Mouse (Mus musculus) cerebellum, adult 9-10 months (tissue): ENCODE data around the gene Sox8.

Experiments
- DNase-seq: peaks from one replicate; pipeline ENCODE4 v3.0.0; 2022

Sox8 gene

DNA sequence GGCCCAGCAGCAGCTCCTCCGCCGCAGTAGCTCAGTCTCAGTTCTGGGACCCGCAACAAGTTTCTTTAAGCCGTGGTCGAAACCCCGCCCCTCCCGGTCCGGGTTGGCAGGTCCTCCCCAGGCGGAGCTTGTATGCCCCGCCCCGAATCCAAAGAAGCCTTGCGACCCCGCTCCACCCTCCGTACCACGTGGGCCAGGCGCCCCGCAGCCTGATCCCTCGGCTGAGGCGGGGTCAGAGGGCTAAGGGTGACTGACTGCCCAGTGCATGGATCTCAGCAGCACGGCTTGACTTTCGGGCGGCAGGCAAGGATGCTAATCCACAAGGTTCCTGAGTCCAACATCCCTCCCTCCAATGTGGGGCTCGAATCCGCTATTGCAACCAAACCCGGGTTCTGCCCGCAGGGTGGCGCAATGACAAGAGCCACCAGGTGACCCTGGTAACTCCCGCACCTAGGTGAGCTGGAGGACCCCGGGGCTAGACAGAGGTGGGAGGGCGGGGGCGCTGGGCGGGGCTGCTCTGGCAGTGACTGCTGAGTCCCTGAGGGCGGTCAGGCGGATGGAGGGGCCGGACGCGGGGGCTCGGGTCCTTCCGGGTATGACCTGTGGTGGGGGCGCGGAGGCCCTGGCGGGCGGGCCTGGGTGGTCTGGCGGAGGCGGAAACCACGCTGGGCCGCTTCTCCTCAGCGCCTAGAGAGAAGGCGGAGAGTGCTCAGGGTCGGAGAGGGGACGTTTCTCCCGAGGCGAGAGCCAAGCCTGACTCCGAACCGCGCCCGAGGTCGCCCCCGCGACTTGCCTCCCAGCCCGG is at the start of gene Sox8:
TSS of gene Sox8 (minus strand) at position 39 of the 805 bp plus-strand sequence.
- DNase-seq: peak; percentile 65

DNA sequence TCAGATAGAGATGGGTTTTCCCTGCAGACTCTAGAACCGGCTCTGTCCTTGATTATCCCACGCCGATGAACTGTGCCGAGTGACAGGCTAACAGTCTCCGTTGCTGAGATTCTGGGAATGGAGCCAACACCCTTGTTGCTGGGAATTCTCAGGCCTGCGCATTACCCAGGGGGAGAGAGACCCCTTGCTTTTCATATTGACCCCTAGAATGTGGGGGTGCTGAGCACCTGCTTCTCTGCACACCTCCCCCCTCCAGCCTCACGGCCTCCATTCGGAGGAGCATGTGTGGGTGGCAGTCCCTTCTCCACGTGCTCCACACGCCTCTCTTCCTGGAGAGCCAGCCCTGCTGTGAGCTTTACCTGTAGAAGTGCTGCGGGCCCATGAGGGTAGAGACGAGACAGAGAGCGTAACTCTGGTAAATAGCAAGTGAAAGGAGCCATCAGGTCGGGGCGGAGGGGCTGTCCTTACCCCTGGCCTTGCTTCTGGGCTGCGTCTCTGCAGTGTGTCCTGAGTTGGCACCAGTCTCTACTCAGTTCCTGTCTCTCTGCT is 48.1 kb upstream of the Sox8 start:
- no peak for DNase-seq

DNA sequence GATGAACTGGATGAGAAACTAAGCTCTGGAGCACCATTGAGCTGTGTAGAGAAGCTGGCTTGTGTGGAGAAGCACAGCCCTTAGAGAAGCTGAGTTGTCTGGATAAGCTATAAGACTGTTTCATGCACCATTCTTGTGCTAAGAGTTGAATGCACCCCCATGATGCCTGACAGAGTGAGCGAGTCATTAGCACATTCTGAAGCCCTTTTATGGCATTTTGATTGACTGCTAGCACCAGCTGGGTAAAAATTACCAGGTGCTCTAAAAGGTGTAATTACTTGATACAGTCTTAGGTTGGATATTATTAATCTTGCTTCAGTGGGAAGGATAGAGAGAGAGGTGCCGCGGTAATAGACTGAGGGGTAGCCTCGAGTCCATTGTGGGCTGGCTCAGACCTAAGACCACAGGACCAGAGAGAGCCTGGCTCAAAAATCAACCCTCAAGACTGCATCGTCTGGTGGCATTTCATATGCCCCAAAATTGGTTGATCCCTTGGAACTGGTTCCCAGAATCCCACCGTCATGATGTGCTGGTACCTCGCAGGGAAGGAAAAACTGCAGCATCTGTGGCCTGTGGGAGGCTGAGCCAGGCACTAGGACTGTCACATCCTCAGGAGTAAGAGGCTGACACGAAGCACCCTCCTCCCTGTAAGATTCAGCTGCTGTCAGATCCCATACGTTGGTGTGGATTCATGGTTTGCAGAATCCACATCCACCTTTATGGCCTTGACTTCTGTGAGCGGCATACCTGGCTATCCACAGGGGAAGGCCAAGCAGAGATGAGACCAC is 44.4 kb upstream of the Sox8 start:
- DNase-seq: no peak

DNA sequence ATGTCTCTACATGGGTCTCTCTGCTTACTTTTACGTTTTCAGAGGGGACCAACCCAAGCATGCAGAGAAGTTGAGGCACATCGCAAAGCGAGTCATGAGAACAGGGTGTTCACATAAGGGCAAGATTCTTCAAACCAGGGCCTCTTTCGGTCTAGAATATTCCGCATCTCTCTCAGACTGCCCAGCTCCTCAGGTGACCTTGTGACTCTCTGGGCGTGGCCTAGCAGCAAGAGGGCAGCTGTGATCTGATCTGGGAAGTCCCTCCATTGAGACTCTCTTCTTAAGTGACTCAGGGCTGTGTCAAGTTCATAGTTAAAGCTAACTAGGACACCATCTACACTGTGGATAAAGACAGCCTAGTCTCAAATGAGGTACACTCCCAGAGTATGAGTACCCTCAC is 42.8 kb upstream of the Sox8 start:
- DNase-seq: no peak

DNA sequence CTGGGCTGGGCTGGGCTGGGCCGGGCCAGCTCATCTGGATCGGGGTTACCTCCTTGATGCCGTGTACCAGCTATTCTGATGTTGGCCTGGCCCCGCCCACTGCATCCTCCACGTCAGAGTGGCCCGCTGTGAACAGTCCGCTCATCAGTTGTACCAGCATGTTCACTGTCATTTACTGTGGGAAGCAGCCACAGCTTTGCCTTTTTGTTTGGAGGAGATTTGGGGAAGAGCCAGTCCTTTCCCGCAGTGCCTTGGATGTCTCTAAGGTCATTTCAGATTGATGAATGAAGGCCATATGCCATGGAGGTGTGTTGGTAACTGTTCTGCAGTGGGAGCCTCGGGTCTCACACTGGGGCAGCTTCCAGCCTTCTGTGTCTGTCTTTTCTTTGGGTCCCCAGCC is 42.1 kb upstream of the Sox8 start:
- peak; percentile 64 for DNase-seq

DNA sequence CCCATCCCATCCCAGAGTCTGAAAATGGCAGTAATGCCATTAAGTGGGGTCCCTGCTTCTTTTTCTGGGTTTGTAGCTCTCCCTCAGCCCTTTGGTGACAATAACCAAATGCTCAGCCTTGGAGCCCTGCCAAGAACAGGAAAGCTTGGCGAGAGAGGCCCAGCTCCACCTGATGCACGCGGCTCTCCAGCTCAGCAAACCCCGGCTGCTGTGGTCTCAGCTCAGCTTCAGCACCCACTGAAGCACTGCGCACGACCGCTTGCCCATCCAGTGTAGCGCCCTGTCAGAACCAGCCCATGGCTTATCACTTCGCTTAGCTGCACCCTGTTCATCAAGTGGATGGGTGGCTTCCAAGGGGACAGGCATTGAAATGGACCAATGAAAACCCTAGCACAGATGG is 39.7 kb upstream of the Sox8 start:
- DNase-seq: peak; percentile 60

DNA sequence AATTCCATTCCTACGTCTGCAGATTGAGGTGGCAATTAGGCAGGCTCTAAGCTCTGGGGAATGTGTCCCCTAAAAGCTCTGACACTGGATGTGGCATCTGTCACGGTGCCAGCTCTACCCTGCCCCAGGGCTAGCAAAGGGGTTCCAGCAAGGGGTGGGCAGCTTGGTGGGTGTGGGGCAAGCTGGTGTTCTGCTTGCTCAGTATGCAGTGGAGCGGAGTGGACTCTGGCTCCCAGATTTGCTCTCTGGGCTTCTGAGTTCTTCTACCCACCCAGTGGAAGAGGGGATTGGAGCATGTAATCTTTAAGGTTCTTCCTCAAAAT is 39.0 kb upstream of the Sox8 start:
- no peak for DNase-seq

DNA sequence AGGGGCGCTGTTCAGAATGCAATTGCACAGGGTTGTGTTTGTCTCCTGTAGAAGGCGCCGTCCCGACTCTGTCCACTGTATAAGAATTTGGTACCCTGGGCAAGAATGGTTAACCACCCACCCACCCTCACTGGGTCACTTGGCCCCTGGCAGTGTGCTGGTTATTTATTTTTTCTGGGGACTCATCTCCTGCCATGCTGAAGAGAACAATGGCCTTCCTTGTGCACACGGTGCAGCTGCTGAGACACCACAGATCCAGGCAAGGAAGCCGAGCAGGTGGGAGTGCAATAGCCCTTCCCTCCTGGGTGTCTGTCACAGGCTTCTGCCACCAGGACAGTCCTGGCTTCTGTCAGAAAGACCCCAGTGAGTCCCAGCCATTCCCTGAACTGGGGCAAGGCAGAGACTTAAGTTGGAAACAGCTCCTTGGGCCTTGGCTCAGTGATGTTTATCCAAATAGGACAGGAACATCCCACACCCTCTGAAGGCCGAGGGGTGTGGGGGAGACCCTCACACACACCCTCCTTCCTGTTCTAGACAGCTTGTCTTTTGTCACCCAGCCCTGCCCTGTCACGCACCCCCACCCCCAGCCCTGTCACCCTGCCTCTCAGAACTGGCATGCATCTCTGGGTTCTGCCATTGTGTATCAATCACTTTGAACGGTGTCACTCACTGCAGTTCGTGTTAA is 38.5 kb upstream of the Sox8 start:
- DNase-seq: no peak

DNA sequence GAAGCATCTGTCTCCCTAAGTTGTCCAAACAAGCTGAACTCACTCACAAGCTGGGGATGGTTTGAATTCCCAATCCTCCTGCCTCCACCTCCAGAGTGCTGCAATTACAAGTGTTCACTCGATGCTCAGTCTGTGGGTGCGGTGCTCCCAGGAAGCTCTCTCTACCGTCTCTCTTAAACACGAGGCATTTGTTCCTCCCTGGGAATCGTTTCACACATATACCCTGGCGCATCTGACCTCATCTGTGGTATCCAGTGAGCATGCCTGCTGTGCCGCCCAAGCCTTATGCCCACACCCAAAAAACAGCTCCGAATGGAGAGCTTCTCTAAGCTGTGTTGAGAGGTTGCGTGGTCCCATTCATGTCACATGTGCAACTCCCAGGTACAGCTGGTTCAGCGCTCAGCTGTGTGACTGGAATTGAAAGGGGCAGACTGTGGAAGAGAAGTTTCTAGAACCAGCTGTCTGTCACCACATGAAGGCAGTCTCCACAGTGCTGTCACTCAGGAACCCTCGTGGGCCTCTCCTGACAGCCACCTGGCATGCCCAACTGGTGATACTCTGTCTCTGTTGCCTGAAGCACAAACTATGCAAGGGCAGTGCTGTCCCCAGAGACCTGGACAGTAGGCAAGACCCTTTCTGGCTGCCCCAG is 37.8 kb upstream of the Sox8 start:
- no peak for DNase-seq

DNA sequence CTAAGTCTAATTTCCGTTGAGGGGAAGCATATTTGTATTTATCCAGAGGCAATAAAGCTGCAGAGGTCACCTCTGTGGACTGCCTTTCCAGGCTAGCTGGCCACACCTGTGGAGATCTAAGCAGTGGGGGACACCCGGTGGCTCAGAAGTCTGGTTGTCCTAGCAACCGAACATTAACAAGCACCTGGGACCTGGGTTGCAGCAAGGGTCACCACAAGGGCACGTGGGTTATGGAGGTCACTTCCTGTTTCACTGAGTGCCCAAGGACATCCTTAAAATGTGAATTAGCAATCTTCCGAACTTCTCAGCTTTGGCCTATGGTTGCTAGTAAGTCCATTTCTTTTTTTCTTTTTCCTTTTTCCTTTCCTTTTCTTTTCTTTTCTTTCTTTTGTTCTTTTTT is 33.7 kb upstream of the Sox8 start:
- DNase-seq: no peak

DNA sequence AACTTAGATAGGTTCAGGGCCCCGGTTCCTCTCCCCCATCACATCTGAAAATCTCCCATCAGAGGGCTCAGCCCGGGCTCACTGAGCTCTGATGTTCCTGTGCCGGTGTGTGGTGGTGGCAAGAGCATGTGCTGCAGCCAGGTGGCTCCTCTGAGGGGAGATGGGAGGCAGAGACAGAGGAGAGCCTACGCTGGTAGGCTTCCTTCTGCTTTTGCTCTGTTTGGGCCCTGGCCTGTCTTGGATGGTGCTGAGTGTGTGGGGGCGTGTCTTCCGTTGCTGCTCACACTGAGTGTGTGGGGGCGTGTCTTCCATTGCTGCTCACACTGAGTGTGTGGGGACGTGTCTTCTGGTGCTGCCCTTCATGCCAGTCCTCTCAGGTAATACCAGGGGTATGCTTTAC is 31.9 kb upstream of the Sox8 start:
- no peak for DNase-seq

DNA sequence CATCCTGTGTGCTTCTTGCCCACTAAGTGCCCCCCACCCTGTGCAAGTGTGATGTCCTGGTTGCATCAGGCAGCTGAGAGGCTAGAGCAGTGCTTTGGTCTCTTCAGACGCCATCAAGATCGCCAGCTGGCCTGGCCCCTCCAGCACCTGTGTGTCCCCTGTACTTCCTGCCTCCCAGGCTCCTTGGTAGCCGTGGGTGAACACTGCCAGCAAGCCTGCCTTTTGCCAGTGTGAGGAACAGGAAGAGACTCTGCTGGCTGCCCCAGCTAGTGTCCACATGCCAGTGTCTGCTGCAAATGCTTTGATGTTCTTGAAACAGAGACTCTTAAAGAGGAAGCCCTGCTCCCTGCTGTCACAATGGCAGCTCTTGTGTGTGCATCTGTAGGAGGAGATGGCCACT is 27.1 kb upstream of the Sox8 start:
- peak; percentile 22 for DNase-seq

DNA sequence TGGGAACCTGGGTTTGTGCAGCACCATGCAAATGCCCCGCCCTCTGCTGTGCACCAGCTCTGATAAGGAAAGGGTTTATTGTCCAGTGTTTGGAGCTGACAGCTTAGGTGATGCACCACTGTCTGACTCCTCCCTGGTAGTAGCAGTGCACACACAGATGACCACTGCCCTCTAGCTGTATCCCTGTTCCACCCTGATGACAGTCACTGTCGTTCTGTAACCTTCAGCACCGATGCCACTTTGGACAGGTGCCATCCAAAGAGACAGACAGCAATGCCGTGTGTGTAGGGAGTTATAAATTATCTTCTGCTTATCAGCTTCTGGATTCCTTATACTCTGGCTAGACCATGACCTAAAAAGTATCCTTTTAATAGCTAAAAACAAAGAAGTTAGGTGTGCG is 25.0 kb upstream of the Sox8 start:
- DNase-seq: no peak

DNA sequence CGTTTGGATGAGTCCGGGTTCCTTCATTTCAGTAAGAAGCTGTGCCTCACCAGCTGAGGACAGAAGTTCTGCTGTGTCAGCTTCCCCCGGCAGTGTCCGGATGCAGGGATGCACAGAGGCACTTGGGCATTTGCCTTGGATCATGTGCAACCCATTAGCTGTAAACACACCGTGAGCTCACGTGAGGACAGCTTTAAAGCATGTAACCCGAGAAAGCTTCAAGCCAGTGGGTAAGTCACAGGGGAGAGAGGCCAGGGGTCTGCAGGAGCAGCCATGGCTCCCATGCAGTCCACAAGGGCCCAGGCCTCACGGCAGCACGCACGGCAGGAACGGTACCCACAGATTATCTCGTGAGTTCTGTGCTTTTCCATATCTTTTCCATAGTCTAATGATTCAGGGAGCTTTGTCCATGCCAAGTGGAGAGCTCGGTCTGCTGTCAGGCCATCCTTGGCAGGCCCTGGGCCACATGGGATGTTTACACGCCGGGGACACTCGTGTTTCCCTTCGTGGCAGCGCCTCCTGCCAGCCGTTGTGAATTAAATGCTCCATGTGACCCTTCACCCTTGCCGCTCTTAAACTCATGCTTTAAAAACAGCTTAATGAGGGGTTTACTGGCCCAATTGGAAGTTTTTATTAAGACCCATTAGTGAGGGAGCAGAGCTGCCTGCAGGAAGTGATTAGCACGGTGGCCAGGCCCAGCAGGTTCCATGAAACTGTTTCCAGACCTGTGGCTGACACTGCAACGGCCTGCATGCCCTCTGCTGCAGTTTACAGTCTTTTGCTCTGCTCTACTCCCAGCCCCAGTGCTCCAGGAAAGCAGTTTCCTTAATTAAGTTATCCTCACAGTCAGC is 23.1 kb upstream of the Sox8 start:
- no peak for DNase-seq

DNA sequence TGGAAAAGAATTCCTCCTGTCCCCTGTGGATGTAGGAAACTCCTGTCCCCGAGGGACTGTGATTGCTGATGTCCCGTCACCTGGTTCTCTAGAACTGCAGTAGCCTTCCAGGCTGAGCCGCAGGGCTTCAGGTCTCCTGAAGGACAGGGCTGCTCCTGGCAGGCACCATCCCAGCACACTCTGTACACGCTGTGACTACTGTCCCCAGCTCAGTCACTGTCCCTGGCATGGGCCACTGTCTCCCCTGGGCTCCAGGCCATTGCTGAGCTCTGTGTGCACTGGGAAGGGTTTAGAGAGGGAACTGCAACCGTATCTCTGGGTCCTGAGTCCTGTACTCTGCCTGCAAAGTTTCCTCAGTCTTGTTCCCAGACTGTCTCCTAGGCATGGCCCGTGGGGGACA is 21.9 kb upstream of the Sox8 start:
- DNase-seq: no peak

DNA sequence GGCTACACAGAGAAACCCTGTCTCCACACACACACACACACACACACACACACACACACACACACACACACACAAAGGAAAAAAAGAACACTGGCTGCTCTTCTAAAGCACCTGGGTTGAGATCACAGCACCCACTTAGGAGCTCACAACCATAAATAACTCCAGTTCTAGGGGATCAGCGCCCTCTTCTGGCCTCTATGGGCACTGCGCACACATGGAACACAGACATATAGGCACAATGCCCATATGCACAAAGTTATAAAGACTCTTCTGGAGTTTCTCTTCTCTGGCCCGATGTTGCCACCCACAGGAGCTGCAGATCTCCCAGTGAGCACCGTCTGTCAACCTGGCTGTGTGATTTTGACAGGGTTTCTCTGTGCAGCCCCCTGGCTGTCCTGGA is 20.5 kb upstream of the Sox8 start:
- DNase-seq: no peak

DNA sequence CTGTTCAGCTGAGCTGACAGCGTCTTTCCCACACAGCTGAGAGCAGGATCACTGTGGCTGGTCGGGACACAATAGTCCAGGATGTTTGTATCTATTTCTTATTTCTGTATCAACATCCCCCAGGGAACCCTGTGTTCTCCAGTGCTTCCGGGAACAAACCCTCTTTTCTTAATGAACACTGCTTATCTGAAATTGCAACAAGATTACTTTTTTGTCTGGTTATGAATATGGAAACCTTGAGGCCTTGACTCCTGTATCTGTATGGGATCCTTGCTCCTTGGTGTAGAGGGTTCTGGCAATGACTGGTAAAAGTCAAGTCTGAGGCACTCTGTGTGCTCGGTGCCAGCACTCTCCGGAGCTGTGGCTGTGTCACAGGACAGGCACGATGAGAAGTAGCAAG is 19.6 kb upstream of the Sox8 start:
- no peak for DNase-seq

DNA sequence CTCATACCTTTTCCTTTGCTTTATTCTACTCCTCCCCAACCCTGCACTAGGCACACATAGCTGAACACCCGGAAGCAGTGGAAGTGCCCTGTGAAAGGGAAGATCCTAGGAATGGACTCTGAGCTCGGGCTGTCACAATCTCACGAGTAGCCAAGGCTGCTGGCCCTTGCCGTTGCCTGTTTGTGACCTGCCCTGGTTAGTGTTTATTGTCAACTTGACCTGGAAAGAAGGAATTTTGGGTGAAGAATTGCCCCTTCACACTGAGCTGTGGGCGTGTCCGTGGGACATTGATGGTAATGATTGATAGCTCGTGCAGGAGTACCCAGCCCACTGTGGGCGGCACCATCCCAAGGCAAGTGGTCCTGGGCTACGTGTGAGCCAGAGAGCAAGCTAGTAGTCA is 14.2 kb upstream of the Sox8 start:
- no peak for DNase-seq

DNA sequence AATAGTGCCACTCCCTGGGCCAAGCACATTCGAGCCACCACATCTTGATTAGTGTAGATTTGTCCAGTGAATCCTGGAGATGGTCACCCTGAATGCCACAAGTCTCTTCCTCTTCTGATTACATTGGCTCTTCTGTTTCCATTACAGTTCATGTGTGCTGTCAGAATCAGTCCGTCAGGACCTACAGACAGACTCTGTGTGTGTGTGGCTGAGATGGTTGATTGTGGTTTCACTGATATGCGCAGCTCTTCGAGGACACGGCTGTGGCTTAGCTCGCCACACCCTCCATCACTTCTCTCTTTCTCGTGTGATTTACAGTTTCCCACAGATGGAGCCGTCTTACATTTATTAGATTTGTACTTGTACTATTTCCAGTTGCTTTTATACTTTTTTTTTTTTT is 13.4 kb upstream of the Sox8 start:
- no peak for DNase-seq

DNA sequence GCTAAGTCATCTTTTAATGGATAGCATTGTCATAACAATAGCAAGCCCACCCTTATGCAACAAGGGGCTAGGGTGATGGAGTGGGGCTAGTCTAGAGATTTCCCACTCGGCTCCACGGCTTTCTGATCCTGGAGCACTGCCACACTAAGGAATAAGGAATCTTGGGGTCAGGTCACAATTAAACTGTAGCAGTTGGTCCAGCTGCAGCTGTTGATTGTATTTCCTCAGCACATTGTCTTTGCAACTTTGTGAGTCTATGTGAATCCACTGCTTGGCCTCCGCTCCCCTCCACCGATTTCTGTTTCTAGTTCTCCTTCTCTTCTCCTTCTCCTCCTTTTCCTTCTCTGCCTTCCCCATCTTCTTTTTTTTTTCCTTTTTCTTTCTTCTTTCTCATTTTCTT is 12.6 kb upstream of the Sox8 start:
- no peak for DNase-seq

DNA sequence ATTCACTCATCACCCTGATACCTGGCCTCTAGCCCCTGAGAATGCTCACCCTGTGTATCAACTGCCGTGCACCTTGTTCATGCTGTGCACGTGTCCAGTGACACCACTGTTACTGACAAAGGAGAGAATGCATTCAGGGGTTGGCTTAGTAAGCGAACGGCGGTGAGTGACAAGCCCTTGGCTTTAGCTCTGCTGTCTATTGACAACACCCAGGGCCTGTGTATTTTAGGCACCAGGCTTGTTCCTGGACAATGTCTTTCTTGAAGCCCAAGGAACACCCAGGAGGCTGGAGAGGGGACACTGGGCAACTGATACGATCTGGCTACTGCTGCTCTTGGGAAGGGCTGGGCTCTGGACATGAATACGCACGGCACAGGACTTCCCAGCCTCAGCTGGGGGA is 11.6 kb upstream of the Sox8 start:
- no peak for DNase-seq

DNA sequence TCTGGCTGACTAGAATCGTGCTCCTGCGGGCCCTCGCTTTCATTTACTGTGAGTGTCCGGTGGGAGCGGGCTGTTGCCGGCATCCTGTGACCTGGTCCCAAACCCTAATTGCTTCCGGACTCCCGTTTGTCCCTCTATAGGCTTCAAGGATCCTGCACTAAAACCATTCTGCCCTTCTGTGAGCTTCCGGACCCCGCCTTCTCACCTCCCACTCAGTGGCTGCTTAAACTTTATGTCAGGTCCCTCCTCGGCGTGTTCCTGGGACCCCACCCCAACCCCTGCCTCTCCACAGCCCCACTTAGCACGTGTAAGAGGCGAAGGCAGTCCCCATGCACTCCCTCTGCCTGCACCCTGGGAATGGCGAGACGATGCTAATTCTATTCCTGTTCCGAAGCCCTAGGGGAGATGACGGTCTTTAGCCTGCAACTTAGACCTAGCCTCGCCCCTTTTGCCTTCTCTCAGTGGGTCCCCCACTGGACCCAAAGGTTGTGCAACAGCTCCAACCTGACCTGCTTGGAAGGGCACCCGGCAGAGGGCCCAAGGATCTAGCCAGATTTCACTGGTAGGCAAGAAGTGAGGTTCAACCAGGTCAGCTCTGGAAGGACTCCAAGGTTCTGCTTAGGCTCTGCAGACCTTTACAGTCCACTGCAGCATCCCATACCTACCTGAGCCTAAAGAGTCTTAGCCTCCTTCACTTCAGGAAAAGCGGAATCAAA is 9.0 kb upstream of the Sox8 start:
- DNase-seq: peak; percentile 46
